Mouse (Mus musculus) cortical plate, adult 2 months (tissue): ENCODE data around the gene Socs5.

Experiments
- CTCF ChIP-seq: fragments of 200-500 bp; IDR thresholded peaks from 2 replicates; pipeline ENCODE4 v1.5.1; 2011; ENCODE audit warnings: mild to moderate bottlenecking, control low read depth, low read length; ENCODE audit not compliant: insufficient read depth; ENCODE audit errors: extremely low read depth
- POLR2A ChIP-seq: fragments of 200-500 bp; IDR thresholded peaks from 2 replicates; pipeline ENCODE4 v1.6.1; 2011; ENCODE audit warnings: mild to moderate bottlenecking, low read length, control low read depth; ENCODE audit not compliant: insufficient read depth; ENCODE audit errors: extremely low read depth

DNA sequence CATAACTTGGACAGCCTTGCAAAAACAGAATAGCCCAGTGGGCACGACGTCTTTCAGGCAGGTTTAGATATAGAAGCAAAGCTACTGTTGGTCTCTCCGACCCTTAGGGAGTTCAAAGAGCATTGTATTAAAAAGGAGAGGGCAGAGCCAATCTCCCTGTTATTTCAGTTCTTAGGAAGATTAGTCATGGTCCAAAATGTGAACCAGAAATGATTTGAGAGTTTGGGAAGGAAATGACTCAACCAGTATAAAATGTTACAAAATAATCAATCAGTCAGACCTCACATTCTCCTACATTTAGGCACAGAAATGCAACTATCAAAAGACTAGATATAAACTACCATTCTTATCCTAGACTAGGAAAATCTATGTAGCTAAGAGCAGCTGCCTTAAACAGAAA, 64.6 kb downstream of the Socs5 start:
- TF ChIP-seq POLR2A (no peak), CTCF (no peak)
